Mouse (Mus musculus) R1 (cell line): ENCODE data around the gene Ptf1a.

Experiments
- DNase-seq: peaks from one replicate; pipeline ENCODE4 v3.0.0-alpha.2; 2018; ENCODE audit warnings: low read depth, low spot score

The Ptf1a gene

DNA sequence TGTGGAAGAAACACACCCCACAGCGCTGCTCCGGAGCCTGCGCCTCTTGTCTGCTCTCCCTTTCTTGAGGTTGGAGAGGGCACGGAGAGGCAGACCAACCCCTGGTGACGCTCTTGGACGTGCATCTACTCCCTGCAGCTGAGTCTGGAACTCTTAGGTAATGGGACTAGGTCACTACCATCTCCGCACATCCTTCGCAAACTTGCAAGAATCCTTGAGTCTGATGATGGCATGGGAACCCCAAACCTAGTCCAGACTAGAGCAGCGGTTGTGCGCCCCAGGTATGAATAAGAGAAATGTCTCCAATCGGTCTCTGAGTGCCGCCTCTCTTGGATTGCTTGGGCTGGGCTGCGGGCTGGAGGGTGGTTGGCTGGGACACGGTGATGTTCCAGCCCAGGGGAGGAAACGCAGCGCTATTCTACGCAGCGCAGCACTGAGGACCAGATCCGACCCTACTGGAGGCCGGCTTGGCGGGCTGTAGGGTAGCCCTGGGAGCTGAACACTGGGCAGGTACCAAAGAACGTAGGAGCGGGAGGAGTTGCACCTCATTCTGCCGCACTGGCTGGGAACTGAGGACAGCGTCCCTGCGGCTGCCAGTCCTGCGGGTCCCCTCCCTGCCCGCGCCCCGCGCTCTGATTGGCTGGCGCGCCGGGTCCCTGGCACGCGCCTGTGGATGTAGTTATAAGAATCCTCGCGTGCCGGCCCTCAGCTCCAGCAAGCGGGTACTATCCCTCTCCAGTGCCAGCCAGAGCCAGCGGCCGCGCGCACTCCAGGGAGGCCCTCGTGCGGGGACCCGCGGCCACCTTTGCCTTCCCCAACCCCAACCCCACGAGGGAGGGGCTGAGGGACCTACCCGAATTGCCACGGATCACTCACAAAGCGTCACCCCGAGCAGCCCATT is at the start of gene Ptf1a:
Ptf1a (plus strand) TSS at position 733 of the 901 bp plus-strand sequence.
- peak; percentile 56 for DNase-seq

DNA sequence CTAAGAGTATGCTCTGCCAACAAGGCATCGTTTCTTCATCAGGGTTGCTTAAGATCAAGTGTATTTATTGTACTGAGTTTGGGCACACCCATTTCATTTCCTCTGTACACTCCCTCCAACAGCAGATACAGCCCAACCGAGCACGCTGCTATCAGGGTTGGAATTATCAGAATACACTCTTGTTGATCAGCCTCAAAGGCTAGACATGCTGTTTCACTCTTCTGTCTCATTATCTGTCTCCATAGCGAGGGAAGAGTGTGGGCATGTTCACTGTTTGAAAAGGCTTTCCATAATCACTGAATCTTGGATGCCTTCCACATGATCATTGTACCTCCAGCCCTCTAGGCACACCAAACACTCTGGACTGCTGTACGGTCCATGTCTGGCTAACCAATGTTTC is 40.1 kb upstream of the Ptf1a start:
- DNase-seq = no peak

DNA sequence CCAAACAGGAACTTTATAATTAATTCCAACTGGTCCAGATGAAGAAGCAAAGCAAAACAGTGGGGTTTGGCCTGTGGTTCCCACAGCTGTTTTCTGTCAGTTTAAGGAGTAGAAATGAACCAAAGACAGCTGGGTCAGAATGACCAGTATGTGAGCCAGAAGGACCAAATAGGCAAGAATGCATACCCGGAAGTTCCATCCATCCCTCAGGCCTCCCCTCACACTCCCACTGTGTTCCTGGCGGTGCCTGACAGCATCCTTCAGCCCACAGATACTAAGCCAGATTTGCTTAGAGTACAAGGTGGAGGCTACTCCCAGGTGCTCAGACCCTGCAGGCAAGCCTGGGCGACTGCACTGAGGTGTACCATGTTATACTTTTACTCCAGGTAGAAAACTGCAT is 38.9 kb upstream of the Ptf1a start:
- no peak for DNase-seq

DNA sequence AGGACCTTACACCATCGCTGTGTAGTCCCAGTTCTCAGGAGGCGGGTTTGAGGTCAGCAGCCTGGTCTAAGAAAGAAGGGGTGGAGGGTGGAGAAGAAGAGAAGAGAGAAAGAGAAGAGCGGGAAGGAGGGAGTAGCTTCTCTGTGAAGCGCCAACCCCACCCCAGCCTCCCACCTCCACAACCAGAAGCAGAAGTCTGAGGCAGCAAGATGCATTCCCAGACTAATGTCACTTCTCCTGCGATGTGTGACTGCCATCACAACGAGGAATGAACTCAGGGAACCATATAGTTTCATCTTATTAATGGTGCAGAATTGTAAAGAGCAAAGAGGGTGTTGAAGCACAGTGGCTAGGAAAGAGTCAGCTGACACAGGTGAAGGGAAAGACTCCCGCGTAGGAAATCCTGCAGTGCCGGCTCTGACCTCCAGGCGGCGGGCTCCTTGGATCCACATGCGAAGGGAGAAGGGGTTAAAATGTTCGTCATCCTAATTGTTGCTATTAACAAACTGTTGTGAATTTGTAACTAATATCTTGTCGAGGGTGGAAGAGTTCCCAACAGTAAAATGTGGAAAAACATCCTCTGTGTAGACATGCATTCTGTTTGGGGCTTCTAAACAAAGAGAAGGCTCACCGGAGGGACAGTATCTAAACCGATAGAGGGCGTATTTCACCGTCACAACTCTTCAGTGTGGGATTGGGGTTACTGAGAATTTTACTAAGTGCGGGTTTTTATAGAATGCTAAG is 31.1 kb upstream of the Ptf1a start:
- DNase-seq = peak; percentile 73

DNA sequence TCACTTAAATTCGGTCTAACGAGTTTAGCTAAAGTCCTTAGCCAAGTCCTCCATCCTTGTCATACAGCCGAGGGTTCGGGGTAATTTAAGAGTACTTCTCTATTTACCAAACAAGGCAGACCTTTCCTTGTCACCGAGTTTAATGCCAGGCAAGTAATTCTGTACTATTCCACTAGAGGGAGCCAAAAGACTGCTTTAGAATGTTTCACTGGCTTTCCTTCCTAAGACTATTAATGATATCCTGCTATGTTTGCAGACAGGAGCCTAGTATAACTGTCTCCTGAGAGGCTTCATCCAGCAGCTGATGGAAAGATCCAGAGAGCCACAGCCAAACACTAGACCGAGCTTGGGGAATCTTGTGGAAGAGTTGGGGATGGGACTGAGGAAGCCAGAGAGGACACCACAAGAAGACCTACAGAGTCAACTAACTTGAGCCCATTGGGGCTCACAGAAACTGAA is 30.4 kb upstream of the Ptf1a start:
- peak; percentile 83 for DNase-seq

DNA sequence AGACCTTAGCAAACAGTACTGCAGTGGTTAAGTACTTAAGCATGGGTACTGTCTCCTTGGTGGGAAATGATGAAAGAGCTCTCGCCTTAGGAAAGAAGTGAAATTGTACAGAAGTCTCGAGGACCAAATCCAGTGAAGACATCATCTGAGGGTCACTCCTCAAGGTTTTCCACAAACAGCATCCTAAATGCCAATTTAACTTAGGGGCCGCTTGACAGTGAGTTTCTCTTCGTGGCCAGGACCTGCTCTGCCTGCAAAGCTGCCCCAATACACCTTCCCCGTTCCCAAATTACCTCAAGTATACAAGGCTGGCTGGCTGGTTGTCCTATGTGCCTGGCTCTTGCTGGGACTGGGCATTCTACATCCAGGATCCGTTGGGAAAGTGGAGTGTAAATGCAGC is 29.4 kb upstream of the Ptf1a start:
- no peak for DNase-seq

DNA sequence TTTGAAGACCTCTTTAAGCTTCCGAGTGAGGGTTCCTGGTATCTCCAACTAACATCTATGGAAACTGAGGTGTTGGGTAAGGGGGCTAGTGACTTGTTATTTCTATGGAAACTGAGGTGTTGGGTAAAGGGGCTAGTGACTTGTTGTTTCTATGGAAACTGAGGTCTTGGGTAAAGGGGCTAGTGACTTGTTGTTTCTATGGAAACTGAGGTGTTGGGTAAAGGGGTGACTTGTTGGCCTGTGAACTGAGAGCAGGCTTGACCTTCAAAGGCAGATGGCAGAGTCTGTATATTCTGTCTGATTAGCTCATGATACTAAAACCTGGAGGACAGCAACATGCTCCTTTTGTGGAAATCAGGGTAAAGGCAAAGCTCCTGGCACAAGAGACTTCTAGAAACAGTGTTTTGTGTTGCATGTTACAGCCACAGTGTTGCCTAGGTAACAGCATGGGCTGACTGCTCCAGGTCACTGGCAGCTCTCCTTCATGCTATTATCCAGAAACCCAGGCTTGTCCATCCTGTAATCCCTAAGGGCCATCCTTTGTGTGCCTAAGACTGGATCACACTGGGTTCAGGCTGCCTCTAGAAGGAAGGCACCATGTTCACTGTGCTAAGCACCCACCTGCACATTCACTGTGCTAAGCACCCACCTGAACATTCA is 25.6 kb upstream of the Ptf1a start:
- peak; percentile 59 for DNase-seq

DNA sequence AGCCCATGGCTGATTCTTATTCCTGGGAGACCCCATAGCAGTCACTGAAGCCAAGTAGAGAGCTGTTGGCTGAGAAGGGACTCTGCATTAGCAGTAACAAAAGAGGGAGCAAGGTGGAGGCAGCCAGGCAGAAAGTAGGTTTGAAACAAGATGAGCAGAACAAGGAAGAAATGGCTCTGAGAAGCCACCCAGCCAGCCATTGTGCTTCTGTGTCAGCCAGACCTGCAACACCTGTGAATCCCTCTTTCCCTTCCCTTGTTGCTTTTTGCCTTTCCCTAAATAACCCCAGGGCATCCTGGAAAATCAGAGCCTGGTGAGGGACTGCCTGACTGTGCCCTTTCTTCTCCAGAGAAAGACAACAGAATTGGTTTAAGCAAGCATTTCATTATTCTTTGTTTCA is 23.2 kb upstream of the Ptf1a start:
- DNase-seq = no peak

DNA sequence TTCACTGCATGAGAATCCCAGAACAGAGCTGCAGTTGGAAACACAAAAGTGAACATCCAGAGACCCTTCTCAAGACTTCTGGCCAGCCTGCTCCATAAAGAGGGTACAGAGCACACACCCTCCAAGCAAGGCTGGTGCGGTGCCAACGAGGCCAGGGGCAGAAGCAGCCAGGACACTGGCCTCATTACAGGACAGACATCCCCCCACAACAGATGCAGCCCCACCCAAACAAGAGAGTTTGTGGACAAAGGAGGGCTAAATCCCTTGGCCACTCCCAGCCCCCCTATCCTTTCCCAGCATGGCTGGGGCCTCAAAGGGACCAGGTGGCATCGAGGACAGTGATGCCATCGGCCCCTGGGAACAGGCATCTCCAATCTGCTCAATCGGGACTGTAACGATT is 22.4 kb upstream of the Ptf1a start:
- DNase-seq = no peak

DNA sequence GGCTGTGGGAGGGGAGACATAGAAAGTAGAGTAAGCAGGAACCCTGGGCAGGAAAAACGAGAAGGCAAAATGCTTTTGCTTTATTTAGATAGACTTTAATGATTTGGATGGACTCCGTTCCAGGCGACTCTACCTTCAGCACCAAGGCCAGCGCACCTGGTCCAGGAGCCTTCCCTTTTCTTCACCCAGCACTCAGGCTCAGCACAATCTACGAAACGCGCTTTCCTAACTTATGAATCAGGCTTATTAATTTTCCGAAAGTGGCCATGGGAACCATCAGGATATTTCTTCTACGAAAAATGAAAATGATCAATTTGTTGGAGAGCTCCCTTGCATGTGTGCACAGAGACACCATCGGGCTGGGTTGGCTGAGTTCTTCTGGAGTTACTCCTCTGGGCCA is 16.4 kb upstream of the Ptf1a start:
- peak; percentile 57 for DNase-seq

DNA sequence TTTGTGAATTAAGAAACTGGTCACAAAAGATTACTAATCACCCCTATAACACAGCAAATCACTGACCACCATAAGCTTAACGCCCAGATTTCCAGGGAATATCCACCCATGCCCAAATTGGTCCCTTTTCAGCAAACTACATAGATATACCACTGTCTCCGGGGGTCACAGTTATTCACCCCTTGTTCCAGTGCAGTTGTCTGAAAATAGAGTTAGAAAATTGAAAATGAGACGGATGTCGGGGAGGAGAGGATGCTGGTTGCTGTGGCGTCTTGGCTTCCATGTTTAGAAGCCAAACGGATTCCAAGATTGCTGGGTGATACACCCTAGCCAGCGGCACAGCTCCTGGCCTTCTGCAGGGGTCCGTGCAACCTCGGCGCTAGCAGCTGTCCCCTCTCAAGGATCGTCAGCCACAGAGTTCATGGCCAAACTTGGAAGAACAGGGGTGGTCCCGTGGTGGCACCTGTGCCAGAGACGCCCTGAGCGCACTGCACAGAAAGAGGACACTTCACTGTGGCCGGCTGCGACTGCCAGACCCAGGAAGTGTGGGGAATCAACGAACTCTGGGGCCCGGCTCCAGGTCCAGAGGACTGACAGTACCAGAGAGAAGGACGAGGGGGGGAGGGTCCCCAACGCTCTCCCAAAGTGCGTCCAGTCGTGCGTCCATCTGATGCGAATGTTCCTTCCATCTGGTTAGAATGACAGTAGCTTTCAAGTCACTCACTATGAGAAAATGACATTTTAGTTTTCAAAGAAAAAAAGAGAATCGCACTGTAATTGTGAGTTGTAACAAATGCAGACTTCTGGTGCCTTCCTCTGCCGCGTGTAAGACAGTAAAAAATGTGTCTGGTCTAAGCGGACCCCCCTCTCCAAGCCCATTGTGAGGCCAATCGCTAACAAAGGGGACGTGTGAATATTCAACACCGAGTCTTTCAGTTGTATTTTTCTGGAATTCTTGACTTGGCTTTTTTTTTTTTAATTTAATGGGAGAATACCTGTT is 15.5 kb upstream of the Ptf1a start:
- DNase-seq = no peak

DNA sequence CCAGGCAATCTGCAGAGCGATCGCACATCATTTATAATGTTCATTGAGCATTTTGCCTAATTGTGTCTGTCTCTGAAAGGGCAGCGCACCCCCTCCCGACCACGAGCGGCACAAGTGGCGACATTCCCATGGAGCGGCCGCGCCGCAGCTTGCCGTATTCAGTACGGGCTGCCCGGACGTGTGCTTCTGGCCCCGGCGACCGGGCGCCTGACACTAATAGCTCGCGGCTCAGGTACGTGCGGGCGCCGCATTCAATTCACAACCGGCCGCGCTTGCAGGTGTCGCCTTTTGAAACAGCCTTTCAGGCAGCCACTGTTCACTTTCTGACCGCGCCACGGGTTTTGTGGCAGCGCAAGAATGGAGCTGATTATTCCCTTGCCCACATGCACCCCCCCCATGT is 14.7 kb upstream of the Ptf1a start:
- peak; percentile 38 for DNase-seq

DNA sequence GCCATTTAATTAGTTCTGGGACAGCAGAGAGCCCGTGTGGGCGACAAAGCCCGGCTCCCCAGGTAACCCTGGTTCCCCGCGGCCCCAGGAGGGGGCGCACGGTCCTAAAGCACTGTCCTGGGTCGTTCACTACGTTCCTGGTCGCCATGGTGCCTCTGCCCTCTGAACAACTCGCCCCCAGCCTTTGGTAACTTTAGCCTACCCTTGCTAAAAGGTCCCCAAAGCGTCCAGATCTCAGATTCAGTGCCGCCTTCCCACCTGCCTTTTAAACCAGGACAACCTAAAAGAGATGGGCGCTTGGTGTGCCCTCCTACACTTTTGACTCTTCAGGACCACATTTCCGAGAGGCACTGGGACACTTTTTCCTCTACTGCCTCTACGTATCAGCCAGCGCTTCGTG is 14.3 kb upstream of the Ptf1a start:
- peak; percentile 70 for DNase-seq

DNA sequence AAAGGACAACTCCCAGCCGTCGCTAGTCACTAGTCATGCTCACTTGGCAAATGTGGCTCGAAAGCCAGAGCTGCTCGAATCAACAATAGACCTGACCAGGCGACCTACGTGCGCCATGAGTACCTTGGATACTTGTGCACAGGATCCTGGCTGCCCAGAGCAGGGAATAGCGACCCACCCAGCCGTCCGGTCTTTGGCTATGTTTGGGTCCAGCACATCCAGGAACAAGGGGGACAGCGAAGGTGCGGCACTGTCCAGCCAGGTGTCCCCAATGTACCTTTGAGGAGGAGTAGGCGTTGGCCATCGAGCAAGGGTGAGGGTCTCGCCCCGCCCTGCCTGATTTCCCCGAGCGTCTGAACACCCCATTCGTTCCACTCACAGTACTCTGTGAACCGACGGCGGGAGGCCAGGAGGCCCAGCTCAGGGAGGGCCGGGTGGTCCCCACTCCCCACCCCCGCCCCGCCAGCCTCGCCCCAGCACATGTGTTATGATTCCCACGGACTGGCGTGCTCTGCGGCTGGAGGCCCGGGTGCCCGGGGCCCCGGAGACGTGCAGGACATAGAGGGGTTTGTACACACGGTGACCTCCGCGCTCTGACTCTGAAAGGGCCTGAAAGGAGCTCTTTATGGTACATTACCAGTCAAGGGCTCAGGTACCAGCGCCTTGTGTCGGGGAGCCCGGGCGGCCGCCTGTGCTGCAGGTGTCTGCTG is 13.7 kb upstream of the Ptf1a start:
- peak; percentile 28 for DNase-seq

DNA sequence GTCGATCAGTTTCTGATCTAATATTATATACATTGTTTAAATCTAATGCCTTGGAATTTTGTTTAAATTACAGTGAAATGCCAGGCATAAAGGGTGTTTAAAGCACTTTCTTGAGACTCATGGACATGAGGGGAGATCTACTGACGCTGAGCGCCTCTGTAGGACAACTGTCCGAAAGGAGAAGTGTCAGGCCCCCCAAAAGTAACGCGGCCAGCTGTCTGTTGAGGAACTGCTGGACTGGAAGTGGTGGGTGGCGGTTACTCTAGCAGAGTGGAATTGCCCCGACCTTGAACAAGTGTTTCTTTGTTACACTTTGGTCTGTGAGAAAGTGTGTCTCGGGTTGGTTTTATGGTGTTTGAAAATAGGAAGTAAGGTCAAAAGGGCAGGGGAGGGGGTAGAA is 1.1 kb upstream of the Ptf1a start:
- no peak for DNase-seq

DNA sequence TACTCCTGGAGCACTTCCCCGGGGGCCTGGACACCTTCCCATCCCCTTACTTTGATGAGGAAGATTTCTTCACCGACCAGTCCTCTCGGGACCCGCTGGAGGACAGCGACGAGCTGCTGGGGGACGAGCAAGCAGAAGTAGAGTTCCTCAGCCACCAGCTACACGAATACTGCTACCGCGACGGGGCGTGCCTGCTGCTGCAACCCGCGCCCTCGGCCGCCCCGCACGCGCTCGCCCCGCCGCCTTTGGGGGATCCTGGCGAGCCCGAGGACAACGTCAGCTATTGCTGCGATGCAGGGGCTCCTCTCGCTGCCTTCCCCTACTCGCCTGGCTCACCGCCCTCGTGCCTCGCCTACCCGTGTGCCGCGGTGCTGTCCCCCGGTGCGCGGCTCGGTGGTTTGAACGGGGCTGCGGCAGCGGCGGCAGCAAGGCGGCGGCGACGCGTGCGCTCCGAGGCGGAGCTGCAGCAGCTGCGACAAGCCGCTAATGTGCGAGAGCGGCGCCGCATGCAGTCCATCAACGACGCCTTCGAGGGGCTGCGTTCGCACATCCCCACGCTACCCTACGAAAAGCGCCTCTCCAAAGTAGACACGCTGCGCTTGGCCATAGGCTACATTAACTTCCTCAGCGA is 523 bp downstream of the Ptf1a start:
- peak; percentile 32 for DNase-seq

DNA sequence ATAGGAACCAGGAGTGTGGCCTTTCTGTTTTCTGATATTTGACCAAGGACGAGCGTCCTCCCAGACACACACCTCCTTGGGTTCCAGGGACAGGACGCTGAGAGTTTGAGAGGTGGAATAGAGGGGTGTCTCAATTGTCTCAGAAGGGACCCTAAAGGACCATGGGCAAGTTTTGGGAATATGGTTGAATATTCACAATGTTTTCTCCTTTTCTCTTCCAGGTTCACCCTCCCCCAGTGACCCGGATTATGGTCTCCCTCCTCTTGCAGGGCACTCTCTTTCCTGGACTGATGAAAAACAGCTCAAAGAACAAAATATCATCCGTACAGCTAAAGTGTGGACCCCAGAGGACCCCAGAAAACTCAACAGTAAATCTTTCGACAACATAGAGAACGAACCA is 1.3 kb downstream of the Ptf1a start:
- DNase-seq = no peak

DNA sequence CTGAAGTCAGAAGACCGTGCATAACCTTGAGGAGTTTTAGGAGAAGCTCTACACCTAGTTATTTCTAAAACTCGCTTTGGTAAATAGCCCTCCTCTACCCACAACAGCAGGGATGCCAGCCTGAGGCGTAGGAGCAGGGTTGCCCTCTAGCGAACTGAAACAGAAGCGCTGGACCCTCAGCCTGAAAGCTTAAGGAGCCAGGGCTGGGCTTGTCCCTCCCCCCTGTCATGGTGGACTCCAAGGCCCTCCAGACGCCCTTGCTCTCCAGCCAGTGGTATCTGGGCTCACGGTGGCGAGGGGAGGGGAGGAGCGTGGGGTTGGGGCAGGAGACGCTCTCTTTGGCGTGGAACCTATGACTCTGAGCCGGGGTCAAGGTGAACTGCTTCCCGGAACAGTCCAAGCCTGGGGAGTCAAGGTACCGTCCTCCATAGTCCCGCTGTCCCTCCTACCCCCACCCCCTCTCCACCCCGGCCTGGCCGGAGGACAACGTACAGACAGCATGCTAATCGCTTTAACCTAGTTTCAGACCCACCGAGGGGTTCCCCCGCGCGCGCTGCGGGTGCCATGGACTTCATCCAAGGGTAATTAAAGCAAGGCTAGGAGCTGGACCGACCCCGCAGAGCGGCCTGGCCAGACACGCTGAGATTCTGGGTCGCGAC is 2.7 kb downstream of the Ptf1a start:
- peak; percentile 27 for DNase-seq

DNA sequence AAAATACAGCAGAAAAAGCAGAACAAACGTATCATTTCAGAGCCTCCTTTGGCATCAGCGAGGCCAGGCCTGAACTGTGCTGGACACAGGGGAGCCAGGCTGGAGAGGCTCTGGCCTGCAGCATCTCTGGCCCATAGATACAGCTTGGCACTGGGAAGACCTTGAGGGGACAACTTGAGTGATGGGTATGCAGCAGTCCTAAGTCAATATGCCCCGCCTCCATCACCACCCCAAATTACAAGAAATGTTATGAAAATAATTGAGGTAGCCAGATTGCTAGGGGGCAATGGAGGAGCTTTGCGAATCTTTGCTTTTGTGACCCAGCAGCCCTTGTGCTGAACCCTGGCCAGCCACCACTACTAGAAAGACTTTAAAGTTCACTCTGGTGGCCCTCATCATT is 3.8 kb downstream of the Ptf1a start:
- no peak for DNase-seq
